Mouse (Mus musculus) kidney, postnatal 25 days (tissue): ENCODE results near the gene Papss1.
A peak's percentile ranks its signal among the peaks of the same experiment; 100 is the strongest.

Experiments
- DNase-seq, 2 experiments: peaks; one replicate each; pipeline ENCODE4 v3.0.0; 2021; ENCODE audit warnings: mixed read lengths in 2 of 2

The Papss1 gene

GRCm38 (mm10) chr3:131637008-131637407 lies 72.4 kb downstream of the Papss1 start:
- no peak for DNase-seq

- DNase-seq: peak in 1 of 2 experiments; percentile 28
These were observed 73.1 kb downstream of the Papss1 start for GRCm38 (mm10) chr3:131637664-131638063.

DNA sequence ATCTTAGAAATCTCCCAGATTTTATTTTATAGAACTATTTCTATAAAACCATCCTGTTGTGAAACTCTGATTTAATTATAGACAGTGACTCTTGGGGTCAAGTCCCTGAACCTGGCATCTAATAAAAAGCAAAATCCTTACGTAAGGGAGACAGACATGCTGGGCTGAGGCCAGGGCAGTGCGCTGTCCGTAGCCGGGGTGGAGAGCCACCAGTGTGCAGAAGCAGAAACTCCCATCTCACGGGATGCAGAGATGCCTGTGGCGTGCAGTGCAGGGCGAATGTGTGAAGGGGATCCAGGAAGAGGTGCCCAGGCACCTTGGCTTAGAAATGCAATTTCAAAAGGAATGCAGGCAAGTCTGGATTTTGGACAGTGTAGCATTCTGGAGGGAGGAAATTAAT lies 73.6 kb downstream of the Papss1 start:
- peak in 1 of 2 experiments; percentile 51 for DNase-seq

DNA sequence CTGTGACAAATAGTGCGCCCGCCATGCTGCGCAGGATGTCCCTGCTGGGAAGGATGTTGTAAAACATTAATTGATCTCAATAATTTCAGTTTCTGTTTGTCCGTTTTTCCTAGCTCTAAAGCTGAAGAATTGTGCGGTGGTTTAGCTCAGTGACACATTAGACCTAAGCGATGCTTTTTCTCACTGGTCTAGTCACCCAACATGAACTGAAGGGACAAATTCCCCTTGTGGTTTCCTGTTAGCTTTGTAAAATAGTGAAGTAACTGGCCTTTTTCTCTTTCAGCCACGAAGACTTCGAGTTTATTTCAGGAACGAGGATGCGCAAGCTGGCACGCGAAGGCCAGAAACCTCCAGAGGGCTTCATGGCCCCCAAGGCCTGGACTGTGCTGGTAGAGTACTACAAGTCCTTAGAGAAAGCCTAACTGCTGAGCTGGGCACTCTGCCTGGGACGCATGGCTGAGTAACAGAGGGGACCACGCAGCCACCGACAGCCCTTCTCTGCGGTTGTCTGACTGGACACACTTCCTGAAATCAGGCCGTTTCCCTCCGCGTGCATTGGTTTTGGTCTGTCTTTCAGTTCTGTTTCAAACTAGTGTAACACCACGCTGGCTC lies 78.2 kb downstream of the Papss1 start:
- no peak for DNase-seq

GRCm38 (mm10) chr3:131645203-131645602 lies 80.6 kb downstream of the Papss1 start:
- no peak for DNase-seq

DNA sequence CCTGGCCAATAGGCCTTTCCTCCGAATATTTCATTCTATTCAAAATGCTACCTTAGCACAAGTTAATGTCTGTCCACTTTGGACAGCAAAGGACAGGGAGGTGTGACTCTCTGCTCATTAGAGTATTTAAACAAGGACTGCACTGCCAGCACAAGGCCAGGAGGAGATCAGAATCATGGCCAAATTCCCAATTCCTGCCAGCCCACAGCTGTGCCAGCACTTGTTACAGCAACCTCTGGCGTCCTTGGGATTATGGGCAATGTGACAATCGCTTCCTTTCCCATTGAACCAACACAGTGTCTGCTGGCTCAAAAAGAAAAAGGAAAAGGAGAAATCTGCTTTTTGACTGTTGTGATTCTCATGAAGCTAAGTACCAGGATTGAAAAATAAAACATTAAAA lies 89.8 kb downstream of the Papss1 start:
- no peak for DNase-seq

DNA sequence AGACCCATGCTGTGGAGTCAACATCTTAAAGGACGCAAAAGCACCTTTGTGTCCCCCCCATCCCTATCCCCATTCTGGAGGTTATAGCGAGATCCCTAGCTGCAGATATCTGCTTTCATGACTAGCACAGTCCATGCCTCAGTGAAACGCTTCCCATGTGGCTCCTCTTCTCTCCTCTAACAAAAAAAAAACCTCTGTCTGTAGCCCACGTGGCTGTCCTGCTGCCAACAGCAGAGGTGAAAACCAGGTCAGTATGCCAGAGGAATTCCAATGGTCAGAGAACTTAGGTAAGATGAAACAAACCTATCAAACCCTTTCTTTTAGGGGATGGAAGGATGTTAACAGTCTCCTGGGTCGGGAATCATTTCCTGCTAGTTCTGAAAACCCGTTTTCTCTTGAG lies 91.5 kb downstream of the Papss1 start:
- DNase-seq: no peak

- DNase-seq: no peak
These were observed 95.6 kb downstream of the Papss1 start for GRCm38 (mm10) chr3:131660126-131660525.

DNA sequence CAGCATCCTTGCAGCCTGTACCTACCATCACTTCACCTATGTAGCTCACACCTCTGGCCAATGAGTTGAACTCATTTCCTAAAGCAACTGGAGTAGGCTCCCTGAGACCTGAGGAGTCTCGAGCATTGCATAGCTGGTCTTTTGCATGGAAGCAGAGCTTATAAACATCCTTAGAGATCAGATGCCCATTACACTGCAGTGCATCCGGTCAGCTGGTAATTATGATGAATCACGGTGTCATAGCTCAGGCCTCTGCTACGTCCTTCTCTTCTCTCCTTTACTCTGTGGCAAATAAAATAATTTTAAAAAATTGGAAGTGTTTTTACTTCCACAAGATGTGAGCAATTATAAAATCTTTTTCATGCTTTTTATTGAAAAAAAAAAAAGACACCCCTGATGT lies 96.1 kb downstream of the Papss1 start:
- no peak for DNase-seq

- no peak for DNase-seq
These were observed 98.1 kb downstream of the Papss1 start for GRCm38 (mm10) chr3:131662589-131663148.

GRCm38 (mm10) chr3:131669910-131670309 lies 105.3 kb downstream of the Papss1 start:
- no peak for DNase-seq

- DNase-seq: no peak
These were observed 121.5 kb downstream of the Papss1 start for GRCm38 (mm10) chr3:131686106-131686505.

DNA sequence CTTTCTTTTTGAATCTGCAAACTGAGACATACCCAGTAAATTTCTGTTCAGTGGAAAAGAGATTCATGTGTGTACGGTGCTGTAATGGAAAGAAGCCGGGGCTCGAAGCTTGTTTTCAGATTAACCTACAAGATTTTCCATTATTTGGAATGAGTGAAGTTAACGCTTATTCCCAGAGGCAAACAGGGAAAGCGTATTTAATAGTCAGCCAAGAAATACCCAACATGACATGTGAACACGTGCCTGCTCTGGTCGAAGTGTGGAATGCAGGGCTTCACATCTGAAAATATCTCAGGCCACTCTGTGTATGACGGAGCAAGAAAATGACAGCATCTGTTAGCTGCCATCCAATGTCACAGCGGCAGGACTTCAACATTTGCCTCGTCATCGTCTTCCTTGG lies 125.4 kb downstream of the Papss1 start:
- no peak for DNase-seq

DNA sequence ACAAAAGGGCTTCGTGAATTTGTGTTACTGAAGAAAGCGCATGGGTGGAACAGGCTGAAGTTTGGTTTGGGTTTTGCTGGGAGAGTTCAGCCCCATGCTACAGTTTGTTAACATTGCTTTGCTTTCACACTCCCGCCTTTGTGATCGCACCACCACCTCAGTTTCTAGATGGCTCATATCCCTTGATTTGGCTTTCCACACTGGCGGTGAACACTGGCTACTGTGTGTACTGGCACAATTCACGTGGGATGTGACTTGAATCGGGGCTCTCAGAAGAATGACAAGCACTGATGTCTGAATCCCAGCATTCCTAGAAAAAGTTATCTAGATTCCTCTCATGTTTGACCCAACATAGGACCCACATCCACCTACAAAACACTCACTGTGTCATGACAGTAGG lies 126.0 kb downstream of the Papss1 start:
- DNase-seq: no peak

DNA sequence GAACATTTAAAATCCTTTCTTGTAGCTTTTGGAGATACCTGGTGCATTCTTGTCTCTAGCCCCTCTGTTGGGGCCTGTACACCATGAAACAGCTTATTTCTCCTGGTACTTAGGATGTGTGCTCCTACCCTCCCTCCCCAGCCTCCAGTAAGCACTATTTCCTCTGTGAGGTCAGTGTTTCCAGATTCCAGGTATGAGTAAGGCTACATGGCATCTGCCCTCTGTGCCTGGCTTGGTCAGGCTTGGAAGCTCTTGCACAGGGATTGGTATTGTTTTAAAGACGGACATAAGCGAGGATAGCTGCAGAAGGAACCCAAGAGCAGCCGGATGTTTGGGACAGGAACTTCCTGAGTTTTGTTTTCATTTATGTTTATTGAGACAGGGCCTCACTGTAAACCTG lies 126.6 kb downstream of the Papss1 start:
- DNase-seq: no peak
